Mouse (Mus musculus) embryonic fibroblast, embryonic 13.5 days (primary cell): ENCODE measurements around the gene Crebrf. TPM values are rescaled to one million over a fixed set of nuclear protein-coding genes. Genes with fewer than 3 reads are reported as not detected.

Experiments used
- H3K27ac ChIP-seq: 2 replicates; pipeline ENCODE4 v1.5.1; 2012; ENCODE audit warnings: low read length, control low read depth, inconsistent platforms; ENCODE audit not compliant: insufficient read depth
- H3K4me1 ChIP-seq: 2 replicates; pipeline ENCODE4 v1.6.1; 2011; ENCODE audit warnings: low read length; ENCODE audit not compliant: control insufficient read depth, insufficient read depth
- H3K4me3 ChIP-seq: 2 replicates; pipeline ENCODE4 v1.5.1; 2011; ENCODE audit warnings: mild to moderate bottlenecking, control low read depth, low read length; ENCODE audit not compliant: insufficient read depth
- CTCF ChIP-seq: IDR thresholded peaks from 2 replicates; pipeline ENCODE4 v1.5.1; 2011; ENCODE audit warnings: mild to moderate bottlenecking, control low read depth, low read length, moderate library complexity, borderline replicate concordance; ENCODE audit not compliant: insufficient read depth
- POLR2A ChIP-seq: IDR thresholded peaks from 2 replicates; pipeline ENCODE4 v1.6.1; 2011; ENCODE audit warnings: low read depth, mild to moderate bottlenecking, control low read depth, low read length, moderate library complexity
- polyA plus RNA-seq: library from polyadenylated mRNA; stranded (reverse); fragments of >200 nt; gene quantifications from 2 replicates; pipeline ENCODE4 v1.2.4, GENCODE M21; 2011; ENCODE audit warnings: low read depth; ENCODE audit not compliant: missing spikeins, insufficient read length

The Crebrf gene
- polyA plus RNA-seq, 1 experiment = 14.4 TPM

- no peak overlapping the region for H3K27ac ChIP-seq
- TF ChIP-seq POLR2A (no peak), CTCF (no peak)
- no peak overlapping the region for H3K4me3 ChIP-seq
These were observed 82.1 kb downstream of the Crebrf start for GRCm38 (mm10) chr17:26797379-26798128.

GRCm38 (mm10) chr17:26802886-26803285 lies 87.4 kb downstream of the Crebrf start:
- Histone ChIP-seq H3K27ac (no peak overlapping the region), H3K4me1 (no peaks in the 10 kb centered on the region), H3K4me3 (no peak overlapping the region)
- TF ChIP-seq CTCF (no peak), POLR2A (no peak)

More at GRCm38 (mm10) chr17:26797379-26798128, 82.1 kb downstream of the Crebrf start:
- no peaks in the 10 kb centered on the region for H3K4me1 ChIP-seq

DNA sequence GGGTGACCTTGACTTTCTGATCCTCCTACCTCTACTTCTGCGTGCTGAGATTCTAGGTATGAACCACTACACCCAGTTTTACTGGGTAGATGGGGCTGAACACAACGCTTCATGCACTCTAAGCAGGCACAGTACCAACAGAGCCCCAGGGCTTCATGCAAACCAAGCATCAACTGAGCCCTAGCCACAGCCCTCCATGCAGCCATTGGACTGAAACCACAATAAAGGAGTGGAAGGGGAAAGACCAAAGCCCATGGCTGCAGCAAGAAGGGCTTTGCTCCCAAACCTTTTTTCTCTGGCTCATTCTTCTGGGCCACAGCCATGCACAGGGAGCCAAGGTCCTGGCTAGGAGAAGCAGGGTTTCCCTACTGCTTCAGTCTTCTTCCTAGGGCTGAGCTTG lies 97.2 kb downstream of the Crebrf start:
- no peak for TF ChIP-seq POLR2A
- no peak for TF ChIP-seq CTCF
- Histone ChIP-seq H3K4me1 (no peaks in the 10 kb centered on the region), H3K4me3 (no peak overlapping the region), H3K27ac (no peak overlapping the region)

DNA sequence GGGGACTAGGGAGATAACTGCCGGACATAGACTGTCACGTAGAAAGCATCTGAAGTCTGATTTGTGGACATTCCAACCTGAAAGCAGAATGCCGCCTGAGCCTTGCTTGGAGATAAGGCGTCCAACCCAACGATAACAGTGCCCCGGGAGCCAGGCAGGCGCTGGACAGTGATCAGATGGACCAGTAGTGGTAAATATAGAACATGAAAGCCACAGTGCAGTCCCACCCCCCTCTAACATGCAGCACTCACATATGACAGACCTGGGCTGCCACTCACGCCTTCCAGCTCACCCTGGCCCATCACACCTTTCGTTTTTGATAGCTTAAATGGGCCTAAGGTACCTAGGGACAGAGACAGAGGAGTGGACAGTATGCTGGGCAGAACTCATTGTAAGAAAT lies 98.0 kb downstream of the Crebrf start:
- TF ChIP-seq CTCF (no peak), POLR2A (no peak)
- H3K4me1 ChIP-seq = no peaks in the 10 kb centered on the region
- H3K4me3 ChIP-seq = no peak overlapping the region
- H3K27ac ChIP-seq = no peak overlapping the region

GRCm38 (mm10) chr17:26816810-26817209 lies 101.4 kb downstream of the Crebrf start:
- no peak for TF ChIP-seq CTCF
- no peak for TF ChIP-seq POLR2A
- Histone ChIP-seq H3K4me1 (no peaks in the 10 kb centered on the region), H3K27ac (no peak overlapping the region), H3K4me3 (no peak overlapping the region)

DNA sequence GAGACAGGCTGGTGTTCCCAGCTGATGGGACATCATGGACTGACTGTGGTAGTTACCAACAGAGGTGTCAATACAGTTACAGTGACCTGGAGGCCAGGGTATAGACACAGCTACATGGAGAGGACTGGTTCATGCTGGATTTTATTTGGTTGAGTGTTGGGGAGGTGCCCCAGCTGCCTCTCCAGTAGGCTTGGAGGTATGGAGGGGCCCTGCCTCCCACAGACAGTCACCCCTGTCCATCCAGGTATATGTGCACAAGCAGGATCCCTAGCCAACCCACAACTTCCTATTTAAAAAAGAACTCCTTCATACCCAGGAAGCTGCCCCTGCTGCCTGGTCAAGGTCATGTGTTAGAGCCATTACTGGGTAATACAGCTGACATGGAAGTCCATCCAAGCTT lies 102.3 kb downstream of the Crebrf start:
- Histone ChIP-seq H3K4me1 (no peaks in the 10 kb centered on the region), H3K4me3 (no peak overlapping the region), H3K27ac (no peak overlapping the region)
- TF ChIP-seq CTCF (no peak), POLR2A (no peak)

- Histone ChIP-seq H3K27ac (no peak overlapping the region), H3K4me1 (no peaks in the 10 kb centered on the region), H3K4me3 (no peak overlapping the region)
- TF ChIP-seq POLR2A = no peak
- TF ChIP-seq CTCF = no peak
These were observed 110.7 kb downstream of the Crebrf start for GRCm38 (mm10) chr17:26826131-26826530.

Other genes starting within 250 kb of the Crebrf start
- gene Ergic1, start 154.2 kb upstream of the Crebrf start, polyA plus RNA-seq = 376 and 420 TPM in 2 replicates
- 36.3 and 60.1 TPM in 2 replicates for gene Dusp1, start 153.5 kb upstream of the Crebrf start, polyA plus RNA-seq
- 174 and 192 TPM in 2 replicates for gene Atp6v0e, start 52.4 kb upstream of the Crebrf start, polyA plus RNA-seq
- 22.8 and 22.9 TPM in 2 replicates for gene Bnip1, start 65.4 kb downstream of the Crebrf start, polyA plus RNA-seq
- not detected in 2 replicates for gene Nkx2-5, start 129.4 kb downstream of the Crebrf start, polyA plus RNA-seq
- gene Kifc5b, start 201.4 kb downstream of the Crebrf start, polyA plus RNA-seq = 6.6 and 7.2 TPM in 2 replicates
- gene Phf1, start 217.4 kb downstream of the Crebrf start, polyA plus RNA-seq = 10.9 and 12.0 TPM in 2 replicates
- 80.0 and 90.5 TPM in 2 replicates for gene Cuta, start 223.9 kb downstream of the Crebrf start, polyA plus RNA-seq
- gene Syngap1, start 225.6 kb downstream of the Crebrf start, polyA plus RNA-seq = 52.2 and 58.4 TPM in 2 replicates